Mouse (Mus musculus): ENCODE measurements around the gene Xrcc1.

GRCm38 (mm10) chr7:24501492-24501891 lies 44.6 kb upstream of the Xrcc1 start:
- no peak for TF ChIP-seq CTCF (IDR thresholded peaks at IDR 0.05; ENCODE audit: low read depth, low read length)
- TF ChIP-seq TAL1 (conservative IDR thresholded peaks at IDR 0.05; ENCODE audit: low read depth, low read length), result no peak
- TF ChIP-seq GATA1 (IDR thresholded peaks at IDR 0.05; ENCODE audit: borderline replicate concordance, low read length), result no peak

All from G1E (cell line).